Mouse (Mus musculus): ENCODE measurements around the gene Spen.

- TF ChIP-seq CTCF (IDR thresholded peaks at IDR 0.05; ENCODE audit: extremely low read depth, insufficient read length, insufficient replicate concordance, low read depth, low read length) = no peak
- no peak for TF ChIP-seq POLR2A (IDR thresholded peaks at IDR 0.05; ENCODE audit: low read depth, low read length)
Observed at GRCm38 (mm10) chr4:141427921-141428320, 110.5 kb downstream of the Spen start.
